Mouse (Mus musculus): ENCODE measurements around the gene Ttc28. TPM values are rescaled to one million over a fixed set of nuclear protein-coding genes. Genes with fewer than 3 reads are reported as not detected.
"Not testable (repeated sequence)": the region's sequence is repeated elsewhere in the genome, so short reads cannot be mapped to it uniquely, and the experiment has no call there.

Gene Ttc28
- 1 to 10 TPM; 9.3 to 9.8 TPM for total RNA-seq (2021)
- long read RNA-seq, experiment 1, partial matches to known transcripts = 2 of 4 reads
- long read RNA-seq, experiment 1, other reads (novel, unspliced or antisense) = 2 of 4 reads
- long read RNA-seq, experiment 2, partial matches to known transcripts = 0 of 2 reads
- long read RNA-seq, experiment 2, other reads (novel, unspliced or antisense) = 2 of 2 reads

- peak; percentile 82 to 90 for DNase-seq (ENCODE audit: low spot score in 2 of 2)
These were observed at the start of gene Ttc28 for GRCm38 (mm10) chr5:110879584-110880374. Gene Ttc28 (plus strand): TSS chr5:110879803.

- no peak for DNase-seq (ENCODE audit: low spot score in 2 of 2)
These were observed 48.4 kb upstream of the Ttc28 start for GRCm38 (mm10) chr5:110831036-110831720.

GRCm38 (mm10) chr5:110835959-110836358 is 43.6 kb upstream of the Ttc28 start:
- peak; percentile 26 to 34 for DNase-seq (ENCODE audit: low spot score in 2 of 2)

- DNase-seq (ENCODE audit: low spot score in 2 of 2) = not testable (repeated sequence)
These were observed 41.6 kb upstream of the Ttc28 start for GRCm38 (mm10) chr5:110838016-110838415.

- no peak for DNase-seq (ENCODE audit: low spot score in 2 of 2)
These were observed 40.4 kb upstream of the Ttc28 start for GRCm38 (mm10) chr5:110839038-110839677.

GRCm38 (mm10) chr5:110839678-110840365 is 39.8 kb upstream of the Ttc28 start, which contains the start of the genes Hscb and Chek2:
Gene Hscb (minus strand): TSS chr5:110839777.
Gene Chek2 (plus strand): TSS chr5:110839979.
- DNase-seq (ENCODE audit: low spot score in 2 of 2) = peak; percentile 98 to 99

- DNase-seq (ENCODE audit: low spot score in 2 of 2) = peak in 1 of 2 experiments; percentile 17
These were observed 39.1 kb upstream of the Ttc28 start for GRCm38 (mm10) chr5:110840465-110840864.

- DNase-seq (ENCODE audit: low spot score in 2 of 2) = no peak
These were observed 38.3 kb upstream of the Ttc28 start for GRCm38 (mm10) chr5:110841046-110841862.

GRCm38 (mm10) chr5:110852990-110853389 is 26.6 kb upstream of the Ttc28 start:
- no peak for DNase-seq (ENCODE audit: low spot score in 2 of 2)

- no peak for DNase-seq (ENCODE audit: low spot score in 2 of 2)
These were observed 22.5 kb upstream of the Ttc28 start for GRCm38 (mm10) chr5:110857091-110857490.

- DNase-seq (ENCODE audit: low spot score in 2 of 2) = no peak
These were observed 20.5 kb upstream of the Ttc28 start for GRCm38 (mm10) chr5:110859013-110859650.

GRCm38 (mm10) chr5:110860445-110860844 is 19.2 kb upstream of the Ttc28 start:
- no peak for DNase-seq (ENCODE audit: low spot score in 2 of 2)

- DNase-seq (ENCODE audit: low spot score in 2 of 2) = no peak
These were observed 11.1 kb upstream of the Ttc28 start for GRCm38 (mm10) chr5:110868460-110868859.

GRCm38 (mm10) chr5:110869242-110869669 is 10.3 kb upstream of the Ttc28 start:
- DNase-seq (ENCODE audit: low spot score in 2 of 2) = no peak

- no peak for DNase-seq (ENCODE audit: low spot score in 2 of 2)
These were observed 6.4 kb upstream of the Ttc28 start for GRCm38 (mm10) chr5:110873160-110873559.

- no peak for DNase-seq (ENCODE audit: low spot score in 2 of 2)
These were observed 4.9 kb upstream of the Ttc28 start for GRCm38 (mm10) chr5:110874711-110875110.

GRCm38 (mm10) chr5:110875286-110875685 is 4.3 kb upstream of the Ttc28 start:
- DNase-seq (ENCODE audit: low spot score in 2 of 2) = no peak

GRCm38 (mm10) chr5:110877666-110878505 is 1.7 kb upstream of the Ttc28 start:
- no peak for DNase-seq (ENCODE audit: low spot score in 2 of 2)

All from left cerebral cortex, adult 18-20 months (tissue).